Mouse (Mus musculus): ENCODE data around the gene Phox2a. TPM values are rescaled to one million over a fixed set of nuclear protein-coding genes. Genes with fewer than 3 reads are reported as not detected.

Gene Phox2a
- total RNA-seq, 2 experiments from 2014 or later: 0.14 TPM; not detected in 1

Other genes starting within 250 kb of the Phox2a start
- gene Art2b, start 232.7 kb upstream of the Phox2a start, total RNA-seq (2021): not detected
- 10 to 100 TPM; 30.7 to 38.7 TPM for gene Clpb, start 154.7 kb upstream of the Phox2a start, total RNA-seq (2021)
- 10 to 100 TPM; 76.2 to 89.2 TPM for gene Inppl1, start 19.9 kb downstream of the Phox2a start, total RNA-seq (2021)
- gene Folr2, start 38.9 kb downstream of the Phox2a start, total RNA-seq (2021): 1 to 10 TPM; 4.2 to 6.0 TPM
- gene Anapc15, start 45.4 kb downstream of the Phox2a start, total RNA-seq (2021): 10 to 100 TPM; 23.1 to 23.8 TPM
- gene Folr1, start 52.5 kb downstream of the Phox2a start, total RNA-seq (2021): 1 to 10 TPM; 1.7 to 2.4 TPM
- 100 to 1,000 TPM; 101 to 114 TPM for gene Lamtor1, start 87.6 kb downstream of the Phox2a start, total RNA-seq (2021)
- gene Tomt, start 88.0 kb downstream of the Phox2a start, total RNA-seq (2021): not detected
- gene Lrrc51, start 115.6 kb downstream of the Phox2a start, total RNA-seq (2021): 1 to 10 TPM; 2.3 to 3.6 TPM
- gene Numa1, start 115.8 kb downstream of the Phox2a start, total RNA-seq (2021): 10 to 100 TPM; 71.8 to 80.7 TPM
- gene Il18bp, start 200.4 kb downstream of the Phox2a start, total RNA-seq (2021): 1 to 10 TPM; 2.3 to 3.5 TPM
- gene Rnf121, start 247.2 kb downstream of the Phox2a start, total RNA-seq (2021): 10 to 100 TPM; 18.8 to 25.8 TPM
- gene Xndc1, start 247.2 kb downstream of the Phox2a start, total RNA-seq (2021): 10 to 100 TPM in 1 of 2 experiments, 1 to 10 TPM in 1; 5.9 to 11.9 TPM
- gene Xntrpc, start 247.4 kb downstream of the Phox2a start, total RNA-seq (2021): under 1 TPM; 0.75 to 0.95 TPM

Data from gastrocnemius, postnatal 10 days (tissue).